Mouse (Mus musculus): ENCODE data around the gene Gm20388. TPM values are rescaled to one million over a fixed set of nuclear protein-coding genes. Genes with fewer than 3 reads are reported as not detected.

Gene Gm20388
- total RNA-seq, 2 experiments from 2014 or later, result 2.2 to 7.6 TPM

DNA sequence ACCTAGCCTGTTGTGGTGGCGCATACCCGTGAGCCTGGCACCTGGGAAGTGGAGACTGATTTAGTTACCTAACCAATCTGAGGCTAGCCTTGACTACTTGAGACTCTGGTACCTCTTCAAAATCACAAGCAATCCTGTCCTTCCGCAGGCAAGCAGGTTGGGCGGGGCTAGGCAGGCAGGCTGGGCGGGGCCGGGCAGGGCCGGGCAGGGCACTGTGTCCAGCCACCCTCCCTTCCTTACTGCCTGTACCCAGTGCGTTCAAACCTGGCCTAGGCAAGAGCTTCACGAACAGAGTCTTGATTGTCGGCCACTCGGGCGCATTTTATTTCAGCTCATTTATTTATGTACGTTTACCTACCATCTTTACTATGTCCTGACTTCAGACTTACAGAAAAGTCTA lies 2949.2 kb downstream of the Gm20388 start:
- no peak overlapping the region for H3K4me3 ChIP-seq
- no peak overlapping the region for H3K27ac ChIP-seq
- DNase-seq (ENCODE audit: low spot score in 2 of 2), result no peak
- no peak for TF ChIP-seq CTCF (conservative IDR thresholded peaks at IDR 0.05)

- peak overlapping the region; percentile 38 for H3K4me3 ChIP-seq
- H3K27ac ChIP-seq, result no peak overlapping the region
- no peak for TF ChIP-seq CTCF (conservative IDR thresholded peaks at IDR 0.05)
- no peak for DNase-seq (ENCODE audit: low spot score in 2 of 2)
These were observed 2954.1 kb downstream of the Gm20388 start for GRCm38 (mm10) chr8:122864719-122865129.

GRCm38 (mm10) chr8:122865441-122865840 lies 2954.8 kb downstream of the Gm20388 start:
- H3K27ac ChIP-seq, result no peak overlapping the region
- TF ChIP-seq CTCF (conservative IDR thresholded peaks at IDR 0.05), result peak; percentile 63
- DNase-seq (ENCODE audit: low spot score in 2 of 2), result no peak
- peak overlapping the region; percentile 38 for H3K4me3 ChIP-seq

GRCm38 (mm10) chr8:122866231-122866630 lies 2955.6 kb downstream of the Gm20388 start:
- peak in 1 of 2 experiments; percentile 16 for DNase-seq (ENCODE audit: low spot score in 2 of 2)
- no peak for TF ChIP-seq CTCF (conservative IDR thresholded peaks at IDR 0.05)
- Histone ChIP-seq H3K4me3 (no peak overlapping the region), H3K27ac (no peak overlapping the region)

- no peak for DNase-seq (ENCODE audit: low spot score in 2 of 2)
- no peak overlapping the region for H3K4me3 ChIP-seq
- TF ChIP-seq CTCF (conservative IDR thresholded peaks at IDR 0.05), result no peak
These were observed 2957.3 kb downstream of the Gm20388 start for GRCm38 (mm10) chr8:122867982-122868381.

DNA sequence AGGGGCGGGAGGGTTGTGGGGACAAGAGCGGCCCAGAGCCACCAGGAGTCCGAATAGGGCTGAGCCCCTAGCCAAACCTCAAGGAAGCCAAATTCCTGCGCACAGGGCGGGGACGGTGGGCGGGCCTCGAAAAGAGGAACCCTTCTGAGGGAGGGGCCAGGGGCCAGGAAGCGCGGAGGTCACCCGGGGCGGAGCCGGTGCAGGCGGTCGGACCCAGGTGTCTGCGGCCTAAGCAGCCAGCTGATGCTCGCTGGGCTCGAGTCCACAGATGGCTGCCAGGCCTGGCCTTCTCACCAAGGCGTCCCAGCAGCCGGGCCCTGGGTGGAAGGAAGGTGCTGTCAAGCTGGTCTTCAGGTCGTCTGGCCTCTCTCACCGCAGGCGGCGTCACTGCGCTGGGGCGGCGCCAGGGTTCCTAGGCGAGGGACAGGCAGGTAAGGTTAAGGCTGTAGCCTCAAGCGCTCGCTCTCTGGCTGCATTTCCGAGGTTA lies 2959.8 kb downstream of the Gm20388 start:
- no peak for TF ChIP-seq CTCF (conservative IDR thresholded peaks at IDR 0.05)
- H3K27ac ChIP-seq, result no peak overlapping the region
- H3K4me3 ChIP-seq, result no peak overlapping the region; the same call in 1 of the 2 replicates
- DNase-seq (ENCODE audit: low spot score in 2 of 2), result no peak

More at GRCm38 (mm10) chr8:122867982-122868381, 2957.3 kb downstream of the Gm20388 start:
- no peak overlapping the region for H3K27ac ChIP-seq

DNA sequence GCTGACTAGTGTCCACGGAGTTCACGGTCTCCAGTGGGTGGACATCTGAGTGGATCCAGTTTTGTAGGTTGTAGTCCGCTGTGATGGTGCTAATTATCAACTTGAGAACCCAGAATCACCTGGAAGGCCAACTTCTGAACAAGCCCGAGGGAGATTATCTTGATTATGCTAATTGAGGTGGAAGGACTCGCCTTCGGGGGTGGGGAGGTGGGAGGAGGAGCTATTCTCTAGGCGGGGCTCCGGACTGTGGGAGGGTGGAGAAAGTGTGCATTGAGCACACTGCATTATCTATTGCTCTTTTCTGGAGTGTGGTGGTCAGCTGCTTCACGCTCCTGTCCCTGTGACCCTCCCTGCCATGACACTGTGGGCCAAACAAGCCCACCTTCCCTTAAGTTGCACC lies 2961.0 kb downstream of the Gm20388 start:
- H3K27ac ChIP-seq, result no peak overlapping the region
- no peak for TF ChIP-seq CTCF (conservative IDR thresholded peaks at IDR 0.05)
- no peak overlapping the region for H3K4me3 ChIP-seq
- DNase-seq (ENCODE audit: low spot score in 2 of 2), result no peak

GRCm38 (mm10) chr8:122873171-122873570 lies 2962.5 kb downstream of the Gm20388 start:
- Histone ChIP-seq H3K27ac (no peak overlapping the region), H3K4me3 (no peak overlapping the region)
- DNase-seq (ENCODE audit: low spot score in 2 of 2), result no peak
- TF ChIP-seq CTCF (conservative IDR thresholded peaks at IDR 0.05), result no peak

DNA sequence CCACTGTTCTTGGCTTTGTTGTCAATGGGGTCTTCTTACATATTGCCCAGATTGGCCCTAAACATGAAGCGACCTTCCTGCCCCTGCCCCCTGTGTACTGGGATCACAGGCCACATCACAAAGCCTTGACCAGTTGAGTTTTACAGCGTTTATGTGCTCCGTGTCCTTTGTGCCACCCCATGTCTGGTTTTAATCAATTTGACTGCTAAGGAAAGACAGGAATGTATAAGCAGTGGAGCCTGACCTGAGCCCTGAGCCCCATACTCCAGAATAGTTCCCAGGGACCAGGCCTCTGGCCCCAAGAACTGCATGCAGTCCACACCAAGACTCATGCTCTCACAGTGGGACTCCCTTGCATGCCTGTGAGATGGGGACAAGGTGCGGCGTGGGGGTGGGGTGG lies 2964.5 kb downstream of the Gm20388 start:
- Histone ChIP-seq H3K27ac (no peak overlapping the region), H3K4me3 (no peak overlapping the region)
- no peak for TF ChIP-seq CTCF (conservative IDR thresholded peaks at IDR 0.05)

GRCm38 (mm10) chr8:122878231-122878630 lies 2967.6 kb downstream of the Gm20388 start:
- H3K27ac ChIP-seq, result no peak overlapping the region
- no peak overlapping the region for H3K4me3 ChIP-seq
- no peak for DNase-seq (ENCODE audit: low spot score in 2 of 2)
- no peak for TF ChIP-seq CTCF (conservative IDR thresholded peaks at IDR 0.05)

More for the DNA sequence above, 2964.5 kb downstream of the Gm20388 start:
- no peak for DNase-seq (ENCODE audit: low spot score in 2 of 2)

GRCm38 (mm10) chr8:122880302-122880701 lies 2969.7 kb downstream of the Gm20388 start:
- TF ChIP-seq CTCF (conservative IDR thresholded peaks at IDR 0.05), result no peak
- H3K4me3 ChIP-seq, result no peak overlapping the region
- no peak overlapping the region for H3K27ac ChIP-seq
- DNase-seq (ENCODE audit: low spot score in 2 of 2), result no peak

DNA sequence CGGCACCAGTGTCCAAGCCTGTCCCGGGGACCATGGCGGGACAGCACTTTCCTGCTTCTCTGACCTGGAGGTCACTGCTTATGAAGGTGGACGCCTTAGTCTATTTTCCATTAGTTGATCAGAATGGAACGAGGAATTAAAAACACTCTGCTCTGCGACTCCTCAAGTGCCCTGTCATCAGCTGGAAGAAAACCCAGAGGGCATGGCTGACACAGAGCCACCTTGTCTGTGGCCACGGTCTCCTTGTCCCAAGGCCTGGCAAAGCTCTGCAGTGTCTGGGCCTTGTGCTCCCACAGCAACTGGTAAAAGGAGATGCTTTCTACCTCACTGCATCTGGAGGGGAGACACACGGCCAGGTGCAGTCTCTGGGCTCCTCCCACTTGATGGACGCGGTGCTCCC lies 2973.0 kb downstream of the Gm20388 start:
- H3K4me3 ChIP-seq, result no peak overlapping the region
- no peak for TF ChIP-seq CTCF (conservative IDR thresholded peaks at IDR 0.05)

GRCm38 (mm10) chr8:122891440-122891839 lies 2980.8 kb downstream of the Gm20388 start:
- Histone ChIP-seq H3K27ac (no peak overlapping the region), H3K4me3 (no peak overlapping the region)
- peak; percentile 63 for TF ChIP-seq CTCF (conservative IDR thresholded peaks at IDR 0.05)
- DNase-seq (ENCODE audit: low spot score in 2 of 2), result no peak

More for the DNA sequence above, 2973.0 kb downstream of the Gm20388 start:
- no peak for DNase-seq (ENCODE audit: low spot score in 2 of 2)
- H3K27ac ChIP-seq, result no peak overlapping the region

DNA sequence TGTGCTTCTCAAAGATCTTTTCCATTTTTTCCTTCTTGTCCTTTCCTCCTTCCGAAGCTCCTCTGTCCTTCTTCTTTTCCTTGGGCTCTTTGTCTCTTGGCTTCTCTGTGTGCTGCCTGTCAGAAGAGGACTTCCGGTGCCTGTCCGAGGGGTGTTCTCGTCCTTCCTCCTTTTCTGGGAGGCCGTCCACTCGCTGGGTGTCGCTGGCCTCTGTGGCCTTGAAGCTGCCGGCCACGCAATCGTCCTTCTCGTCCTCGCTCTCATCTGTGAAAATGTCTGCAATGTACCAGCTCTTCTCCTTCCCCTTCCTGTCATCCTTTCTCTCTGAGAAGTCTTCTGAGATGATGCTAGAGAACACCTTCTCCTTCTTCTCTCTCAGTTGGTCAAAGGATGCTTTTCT lies 2982.8 kb downstream of the Gm20388 start:
- Histone ChIP-seq H3K4me3 (no peak overlapping the region), H3K27ac (no peak overlapping the region)
- DNase-seq (ENCODE audit: low spot score in 2 of 2), result no peak
- no peak for TF ChIP-seq CTCF (conservative IDR thresholded peaks at IDR 0.05)
